Mouse (Mus musculus) urinary bladder, adult 2 months (tissue): ENCODE data around the gene Mybphl. TPM values are rescaled to one million over a fixed set of nuclear protein-coding genes. Genes with fewer than 3 reads are reported as not detected.

Source experiments
- DNase-seq: peaks from one replicate; pipeline ENCODE4 v3.0.0; 2022; ENCODE audit warnings: low spot score
- polyA plus RNA-seq: library from polyadenylated mRNA; depleted of rRNA; stranded (reverse); fragments of >200 nt; gene quantifications from 2 replicates; pipeline ENCODE4 v1.2.3, GENCODE M21; 2012; rRNA removed

Mybphl gene
- polyA plus RNA-seq: not detected in 2 replicates

DNA sequence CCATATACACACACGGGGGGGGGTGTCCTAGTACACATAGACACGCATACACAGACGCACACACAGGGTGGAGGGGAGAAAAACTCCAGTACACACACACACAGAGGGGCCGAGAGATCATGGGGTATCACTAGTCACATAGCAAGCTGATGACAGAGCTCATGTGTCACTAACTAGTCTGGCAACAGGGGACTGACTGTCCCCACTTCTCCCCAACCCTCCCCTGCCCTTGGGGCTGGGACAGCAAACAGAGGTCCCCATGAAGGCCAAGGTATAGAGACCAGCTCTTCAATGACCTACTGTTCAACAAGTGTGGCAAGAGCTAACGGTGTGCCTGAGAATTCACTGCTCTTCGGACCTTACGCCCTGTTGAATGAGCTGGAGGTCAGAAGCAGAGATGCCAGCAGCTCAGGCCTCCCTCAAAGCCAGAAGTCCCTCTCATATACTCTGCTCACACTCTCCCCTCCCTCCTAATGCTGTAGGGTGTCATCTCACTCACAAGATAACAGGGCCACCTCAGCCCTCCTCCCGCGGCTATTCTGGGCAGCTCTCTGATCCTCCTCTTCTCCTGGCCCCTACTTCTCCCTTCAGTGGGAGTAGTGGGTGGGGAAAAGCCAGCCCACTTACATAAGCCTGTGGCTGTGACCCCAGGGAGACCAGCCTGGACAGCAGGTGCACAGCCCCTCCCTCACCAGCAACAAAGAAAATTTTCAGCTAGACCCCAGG, at the start of gene Mybphl:
Gene Mybphl, plus strand, starts transcription at position 642 of the 726 bp plus-strand sequence.
- DNase-seq: no peak

DNA sequence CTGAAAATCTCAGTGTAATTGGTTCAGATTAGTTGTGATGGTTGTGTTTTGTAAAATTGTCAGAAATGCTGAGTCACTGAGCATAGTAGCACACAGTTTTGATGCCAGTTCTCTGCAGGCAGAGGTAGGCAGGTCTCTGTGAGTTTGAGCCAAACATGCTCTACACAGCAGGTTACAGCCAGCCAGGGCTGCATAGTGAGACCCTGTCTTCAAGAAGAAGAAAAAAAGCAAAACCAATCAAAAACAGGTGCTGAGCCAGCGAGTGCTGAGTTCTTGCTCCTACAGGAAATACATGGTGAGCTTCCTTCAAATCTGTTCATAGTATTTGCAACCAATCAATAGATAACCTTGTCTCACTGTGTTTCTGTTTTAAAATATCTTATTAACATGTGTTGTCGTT, 46.2 kb upstream of the Mybphl start:
- DNase-seq: no peak

DNA sequence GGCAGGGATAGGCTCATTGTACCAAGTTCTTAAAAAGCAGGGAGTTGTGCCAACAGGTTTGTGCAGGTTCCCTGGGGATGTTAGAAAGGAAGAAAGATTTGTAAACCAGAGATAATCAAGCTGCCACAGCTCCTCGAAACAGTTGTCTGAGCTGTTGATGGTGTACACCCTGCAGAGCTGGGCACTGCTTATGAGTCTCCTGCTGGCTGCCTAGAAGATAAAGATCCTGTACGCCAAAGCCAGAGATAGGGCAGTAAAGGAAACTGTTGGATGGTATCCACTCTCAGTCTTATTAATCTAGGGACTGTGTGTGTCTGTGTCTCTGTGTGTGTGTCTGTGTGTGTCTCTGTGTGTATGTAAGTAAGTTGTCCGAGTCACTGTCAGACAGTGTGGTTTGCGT, 43.0 kb upstream of the Mybphl start:
- DNase-seq: no peak

GRCm38 (mm10) chr3:108322136-108322535, 42.6 kb upstream of the Mybphl start:
- DNase-seq: no peak

DNA sequence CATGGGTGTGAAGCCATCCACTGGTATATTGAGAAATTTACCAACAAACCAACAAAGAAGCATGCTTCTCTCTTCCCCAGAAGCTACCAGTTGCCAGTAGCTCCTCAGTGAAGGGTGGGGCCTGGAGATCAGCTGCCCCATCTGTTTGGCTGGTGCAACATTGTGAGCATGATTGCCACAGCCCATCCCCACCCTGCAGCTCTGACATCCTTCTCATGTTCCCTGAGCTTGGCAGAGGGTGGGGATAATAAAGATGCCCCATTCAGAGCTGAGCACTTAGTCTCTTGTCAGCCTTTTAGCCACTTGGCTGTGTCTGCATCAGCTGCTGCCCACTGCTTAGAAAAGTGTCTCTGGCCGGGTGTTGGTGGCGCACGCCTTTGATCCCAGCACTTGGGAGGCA, 41.7 kb upstream of the Mybphl start:
- no peak for DNase-seq

- DNase-seq: no peak
Observed at GRCm38 (mm10) chr3:108324837-108325236, 39.9 kb upstream of the Mybphl start.

DNA sequence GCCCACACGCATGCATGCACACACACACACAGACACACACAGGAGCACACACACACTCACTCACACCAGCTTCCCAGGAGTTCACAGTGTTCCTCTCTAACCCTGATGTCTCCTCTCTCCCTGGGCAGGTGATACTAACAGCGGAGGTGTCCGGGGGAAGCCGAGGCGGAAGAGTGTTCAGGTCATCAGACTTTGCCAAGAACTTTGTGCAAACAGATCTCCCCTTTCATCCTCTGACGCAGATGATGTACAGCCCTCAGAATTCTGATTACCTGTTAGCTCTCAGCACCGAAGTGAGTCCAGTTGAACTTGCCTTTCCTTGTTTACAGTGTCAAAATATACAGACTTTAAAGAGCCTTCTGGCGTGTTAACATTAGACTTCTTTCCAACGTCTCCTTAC, 39.2 kb upstream of the Mybphl start:
- DNase-seq: no peak

DNA sequence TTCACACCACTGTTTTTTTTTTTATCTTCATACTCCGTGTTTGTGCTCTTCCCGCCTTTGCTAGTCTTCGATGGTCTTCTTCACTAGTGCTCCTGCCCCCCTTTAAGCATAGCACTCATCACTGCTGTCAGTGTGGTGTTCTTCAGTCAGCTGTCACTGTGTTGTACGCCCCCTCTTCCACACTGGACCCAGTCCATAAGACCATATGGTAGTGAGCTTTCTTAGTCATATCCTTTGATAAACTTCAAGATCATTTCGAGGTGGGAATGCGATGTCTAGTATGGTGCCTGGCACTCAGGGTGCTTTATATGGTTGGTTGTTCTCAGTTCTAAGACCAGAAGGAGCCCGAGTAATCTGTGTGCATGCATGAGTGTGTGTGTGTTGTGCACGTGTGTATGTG, 37.4 kb upstream of the Mybphl start:
- no peak for DNase-seq

DNA sequence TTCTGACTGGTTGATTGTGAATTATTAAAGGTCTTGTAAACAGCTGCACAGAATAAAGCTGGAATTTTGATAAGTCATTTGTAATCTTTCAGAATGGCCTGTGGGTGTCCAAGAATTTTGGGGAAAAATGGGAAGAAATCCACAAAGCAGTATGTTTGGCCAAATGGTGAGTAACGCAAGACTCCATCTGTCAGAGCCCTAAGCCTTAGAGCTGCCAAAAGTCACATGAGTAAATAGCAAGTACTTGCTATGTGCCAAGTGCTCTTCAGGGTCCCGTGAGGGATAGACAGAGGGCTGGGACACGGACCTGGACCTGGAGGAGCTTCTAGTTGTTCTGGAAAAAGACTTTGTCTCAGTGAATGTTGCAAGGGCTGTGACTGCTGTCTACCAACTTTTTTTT, 36.8 kb upstream of the Mybphl start:
- no peak for DNase-seq

DNA sequence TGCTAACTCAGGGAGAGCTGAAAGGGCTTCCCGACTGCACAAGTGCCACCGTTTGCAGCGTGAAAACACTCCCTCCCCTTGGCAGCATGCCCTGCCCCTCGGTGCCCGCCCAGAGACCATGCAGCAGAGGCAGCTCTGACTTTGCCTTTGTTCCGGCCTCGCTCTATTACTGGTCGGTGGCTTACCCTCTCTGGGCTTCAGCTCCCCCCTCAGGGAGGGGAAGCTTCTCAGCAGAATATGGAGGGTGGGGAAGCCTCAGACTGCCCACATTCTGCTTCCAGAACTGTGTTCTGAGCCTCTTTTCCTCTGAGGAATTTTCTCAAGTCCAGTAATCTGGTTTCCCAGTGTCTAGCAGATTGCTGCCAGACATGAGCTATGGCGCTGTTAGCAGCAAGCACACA, 36.3 kb upstream of the Mybphl start:
- DNase-seq: no peak

GRCm38 (mm10) chr3:108330812-108331211, 33.9 kb upstream of the Mybphl start:
- no peak for DNase-seq

- DNase-seq: no peak
Observed at GRCm38 (mm10) chr3:108336878-108337277, 27.8 kb upstream of the Mybphl start.

GRCm38 (mm10) chr3:108341040-108341439, 23.7 kb upstream of the Mybphl start:
- DNase-seq: no peak

GRCm38 (mm10) chr3:108342185-108342584, 22.5 kb upstream of the Mybphl start:
- DNase-seq: no peak

GRCm38 (mm10) chr3:108345855-108346254, 18.9 kb upstream of the Mybphl start:
- no peak for DNase-seq

DNA sequence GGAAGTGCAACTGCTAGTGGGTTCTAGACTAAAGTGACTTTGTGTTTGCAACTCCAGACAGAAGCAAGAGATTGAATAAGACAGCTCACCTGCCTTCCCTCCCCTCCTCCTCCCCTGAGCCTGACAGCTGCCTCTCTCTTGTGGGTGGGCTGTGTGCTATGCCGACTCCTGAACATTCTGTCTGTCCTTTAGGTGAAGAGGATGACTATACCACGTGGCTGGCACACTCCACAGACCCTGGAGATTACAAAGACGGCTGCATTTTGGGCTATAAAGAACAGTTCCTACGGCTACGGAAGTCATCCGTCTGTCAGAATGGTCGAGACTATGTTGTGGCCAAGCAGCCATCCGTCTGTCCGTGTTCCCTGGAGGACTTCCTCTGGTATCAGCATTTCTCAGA, 16.3 kb upstream of the Mybphl start:
- no peak for DNase-seq

DNA sequence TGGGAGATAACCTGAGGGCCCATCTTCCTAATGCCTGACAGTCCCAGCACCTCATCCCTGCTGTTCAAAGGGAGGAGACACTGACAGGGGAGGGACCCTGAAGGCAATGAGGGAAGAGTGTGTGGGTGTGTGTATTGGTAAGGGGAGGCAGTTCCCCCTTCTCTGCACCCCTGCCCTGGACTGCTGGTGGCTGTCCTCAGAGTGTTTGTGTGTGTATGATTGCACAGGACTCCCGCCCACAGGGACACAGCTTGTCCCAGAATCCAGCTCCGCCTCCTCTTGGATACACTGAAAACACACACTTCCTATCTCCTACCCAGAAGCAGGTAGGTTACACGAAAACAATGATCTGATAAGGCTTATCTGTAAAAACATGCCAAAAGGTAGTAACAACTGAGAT, 9.5 kb upstream of the Mybphl start:
- no peak for DNase-seq

GRCm38 (mm10) chr3:108357051-108357450, 7.7 kb upstream of the Mybphl start:
- no peak for DNase-seq

- no peak for DNase-seq
Observed at GRCm38 (mm10) chr3:108358445-108358844, 6.3 kb upstream of the Mybphl start.

GRCm38 (mm10) chr3:108360894-108361293, 3.8 kb upstream of the Mybphl start:
- no peak for DNase-seq

GRCm38 (mm10) chr3:108363626-108364025, 1.1 kb upstream of the Mybphl start:
- DNase-seq: no peak

DNA sequence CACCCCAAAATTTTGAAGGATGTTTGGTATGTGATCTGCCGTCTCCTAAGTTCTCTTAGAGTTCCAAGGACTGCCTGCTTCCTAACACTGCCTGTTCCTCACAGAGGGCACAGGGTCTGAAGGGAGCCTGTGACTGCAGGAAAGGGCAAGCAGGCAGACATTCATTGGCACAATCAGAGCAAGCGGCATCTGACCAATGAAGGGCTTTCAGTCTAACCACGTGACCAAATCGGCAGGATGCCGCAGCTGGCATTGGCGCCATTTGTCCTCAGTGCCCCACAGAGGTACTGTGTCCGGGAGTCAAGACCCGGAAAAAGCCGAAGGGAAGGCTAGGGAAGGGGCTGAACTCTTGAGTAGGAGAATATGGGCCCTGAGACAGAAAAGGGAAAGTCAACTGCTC, 2.5 kb downstream of the Mybphl start:
- DNase-seq: no peak

- no peak for DNase-seq
Observed at GRCm38 (mm10) chr3:108367828-108368227, 3.1 kb downstream of the Mybphl start.

GRCm38 (mm10) chr3:108368721-108369120, 4.0 kb downstream of the Mybphl start:
- DNase-seq: no peak
